Mouse (Mus musculus): ENCODE data around the gene Olfr1280. TPM values are rescaled to one million over a fixed set of nuclear protein-coding genes. Genes with fewer than 3 reads are reported as not detected.
"Not testable (repeated sequence)": the region's sequence is repeated elsewhere in the genome, so short reads cannot be mapped to it uniquely, and the experiment has no call there.

Olfr1280 gene
- polyA plus RNA-seq (2015; fragmentation: Nextera tagmentation; extraction: Ambion mirVana) = not detected in 2 replicates

GRCm38 (mm10) chr2:111313717-111314116 lies at the start of gene Olfr1280:
TSS of gene Olfr1280 (plus strand) at chr2:111314017.
- ATAC-seq (ENCODE audit: low FRiP score) = no peak
- H3K27me3 ChIP-seq = no peaks in the 10 kb centered on the region
- no peak within 1 kb of the TSS for H3K27ac ChIP-seq
- H3K36me3 ChIP-seq = no peaks in the 10 kb centered on the region
- H3K9me3 ChIP-seq = no peaks in the 10 kb centered on the region
- no peak within 1 kb of the TSS for H3K9ac ChIP-seq
- H3K4me3 ChIP-seq = no peak within 1 kb of the TSS
- no peak within 1 kb of the TSS for H3K4me2 ChIP-seq
- H3K4me1 ChIP-seq (replicated peaks) = no peaks in the 10 kb centered on the region

- Histone ChIP-seq H3K4me1 (replicated peaks) (no peaks in the 10 kb centered on the region), H3K36me3 (no peaks in the 10 kb centered on the region), H3K9ac (no peak within 1 kb of the TSS), H3K27me3 (no peaks in the 10 kb centered on the region), H3K4me3 (no peak within 1 kb of the TSS), H3K27ac (no peak within 1 kb of the TSS), H3K4me2 (no peak within 1 kb of the TSS), H3K9me3 (no peaks in the 10 kb centered on the region)
- WGBS = 88% methylated on average over 2 of the region's 2 CpGs
- no peak for ATAC-seq (ENCODE audit: low FRiP score)
These were observed 39.8 kb upstream of the Olfr1280 start, which contains the start of gene Olfr1277 for GRCm38 (mm10) chr2:111274006-111274405. TSS of gene Olfr1277 (minus strand) at chr2:111274106.

GRCm38 (mm10) chr2:111289836-111290235 lies 24.0 kb upstream of the Olfr1280 start, which contains the start of gene Olfr1278:
TSS of gene Olfr1278 (plus strand) at chr2:111290136.
- Histone ChIP-seq H3K27ac (no peak within 1 kb of the TSS), H3K4me3 (no peak within 1 kb of the TSS)

GRCm38 (mm10) chr2:111298541-111298940 lies 15.3 kb upstream of the Olfr1280 start:
- Histone ChIP-seq H3K4me2 (no peak overlapping the region), H3K9me3 (no peaks in the 10 kb centered on the region), H3K4me1 (replicated peaks) (no peaks in the 10 kb centered on the region), H3K36me3 (no peaks in the 10 kb centered on the region), H3K9ac (no peak overlapping the region), H3K27ac (no peak overlapping the region), H3K27me3 (no peaks in the 10 kb centered on the region), H3K4me3 (no peak overlapping the region)
- no peak for ATAC-seq (ENCODE audit: low FRiP score)

More at GRCm38 (mm10) chr2:111289836-111290235, 24.0 kb upstream of the Olfr1280 start, which contains the start of gene Olfr1278:
- Histone ChIP-seq H3K4me1 (replicated peaks) (no peaks in the 10 kb centered on the region), H3K4me2 (no peak within 1 kb of the TSS), H3K36me3 (no peaks in the 10 kb centered on the region), H3K9ac (no peak within 1 kb of the TSS), H3K27me3 (no peaks in the 10 kb centered on the region), H3K9me3 (no peaks in the 10 kb centered on the region)
- ATAC-seq (ENCODE audit: low FRiP score) = no peak

GRCm38 (mm10) chr2:111300374-111300773 lies 13.4 kb upstream of the Olfr1280 start, which contains the start of gene Olfr1279:
TSS of gene Olfr1279 (plus strand) at chr2:111300635.
- Histone ChIP-seq H3K4me1 (replicated peaks) (no peaks in the 10 kb centered on the region), H3K27ac (no peak within 1 kb of the TSS), H3K27me3 (no peaks in the 10 kb centered on the region), H3K36me3 (no peaks in the 10 kb centered on the region), H3K9me3 (no peaks in the 10 kb centered on the region), H3K4me2 (no peak within 1 kb of the TSS), H3K4me3 (no peak within 1 kb of the TSS), H3K9ac (no peak within 1 kb of the TSS)
- ATAC-seq (ENCODE audit: low FRiP score) = no peak

- no peaks in the 10 kb centered on the region for H3K9me3 ChIP-seq
- no peaks in the 10 kb centered on the region for H3K36me3 ChIP-seq
- H3K4me1 ChIP-seq (replicated peaks) = no peaks in the 10 kb centered on the region
- 85% methylated on average over 2 of the region's 2 CpGs for WGBS
- H3K4me2 ChIP-seq = no peak within 1 kb of the TSS
- H3K27me3 ChIP-seq = no peaks in the 10 kb centered on the region
- H3K4me3 ChIP-seq = no peak within 1 kb of the TSS
- no peak within 1 kb of the TSS for H3K9ac ChIP-seq
- ATAC-seq (ENCODE audit: low FRiP score) = no peak
- H3K27ac ChIP-seq = no peak within 1 kb of the TSS
These were observed 12.4 kb downstream of the Olfr1280 start, which contains the start of gene Olfr1281 for GRCm38 (mm10) chr2:111326220-111326619. TSS of gene Olfr1281 (plus strand) at chr2:111326520.

- not testable (repeated sequence) for H3K4me1 ChIP-seq (replicated peaks); H3K27ac ChIP-seq; H3K9me3 ChIP-seq; ATAC-seq (ENCODE audit: low FRiP score); H3K36me3 ChIP-seq; H3K27me3 ChIP-seq; H3K4me2 ChIP-seq; H3K4me3 ChIP-seq; H3K9ac ChIP-seq
- 92% methylated on average over 5 of the region's 5 CpGs for WGBS
These were observed 19.9 kb downstream of the Olfr1280 start for GRCm38 (mm10) chr2:111333721-111334120.

GRCm38 (mm10) chr2:111335976-111336375 lies 22.2 kb downstream of the Olfr1280 start, which contains the start of gene Olfr1282:
TSS of gene Olfr1282 (minus strand) at chr2:111336076.
- 75% methylated on average over 2 of the region's 2 CpGs for WGBS
- no peak for ATAC-seq (ENCODE audit: low FRiP score)

GRCm38 (mm10) chr2:111366490-111366889 lies 52.7 kb downstream of the Olfr1280 start, which contains the start of gene Olfr1283:
TSS of gene Olfr1283 (plus strand) at chr2:111366790.
- no peak within 1 kb of the TSS for H3K4me2 ChIP-seq
- H3K9me3 ChIP-seq = no peaks in the 10 kb centered on the region
- no peak within 1 kb of the TSS for H3K4me3 ChIP-seq
- WGBS = 79% methylated on average over 2 of the region's 2 CpGs
- no peak within 1 kb of the TSS for H3K9ac ChIP-seq
- no peak within 1 kb of the TSS for H3K27ac ChIP-seq
- no peaks in the 10 kb centered on the region for H3K27me3 ChIP-seq
- no peaks in the 10 kb centered on the region for H3K4me1 ChIP-seq (replicated peaks)
- ATAC-seq (ENCODE audit: low FRiP score) = no peak
- H3K36me3 ChIP-seq = no peaks in the 10 kb centered on the region

More at GRCm38 (mm10) chr2:111335976-111336375, 22.2 kb downstream of the Olfr1280 start, which contains the start of gene Olfr1282:
- H3K27ac ChIP-seq = no peak within 1 kb of the TSS
- H3K4me2 ChIP-seq = no peak within 1 kb of the TSS
- no peaks in the 10 kb centered on the region for H3K9me3 ChIP-seq
- no peaks in the 10 kb centered on the region for H3K27me3 ChIP-seq
- no peaks in the 10 kb centered on the region for H3K36me3 ChIP-seq
- no peak within 1 kb of the TSS for H3K4me3 ChIP-seq
- no peaks in the 10 kb centered on the region for H3K4me1 ChIP-seq (replicated peaks)
- H3K9ac ChIP-seq = no peak within 1 kb of the TSS

- WGBS = 89% methylated on average over 1 of the region's 1 CpGs
- no peak within 1 kb of the TSS for H3K4me2 ChIP-seq
- no peaks in the 10 kb centered on the region for H3K36me3 ChIP-seq
- H3K27ac ChIP-seq = no peak within 1 kb of the TSS
- no peaks in the 10 kb centered on the region for H3K4me1 ChIP-seq (replicated peaks)
- H3K9me3 ChIP-seq = no peaks in the 10 kb centered on the region
- H3K27me3 ChIP-seq = no peaks in the 10 kb centered on the region
- no peak within 1 kb of the TSS for H3K9ac ChIP-seq
- H3K4me3 ChIP-seq = no peak within 1 kb of the TSS
- ATAC-seq (ENCODE audit: low FRiP score) = no peak
These were observed 61.4 kb downstream of the Olfr1280 start, which contains the start of gene Olfr1284 for GRCm38 (mm10) chr2:111375222-111375621. TSS of gene Olfr1284 (plus strand) at chr2:111375522.

Other genes with a start within 250 kb of the Olfr1280 start
- not detected in 2 replicates for gene Gm13941, start 208.0 kb upstream of the Olfr1280 start, polyA plus RNA-seq (2015; fragmentation: Nextera tagmentation; extraction: Ambion mirVana)
- not detected in 2 replicates for gene Gm15130, start 161.1 kb upstream of the Olfr1280 start, polyA plus RNA-seq (2015; fragmentation: Nextera tagmentation; extraction: Ambion mirVana)
- gene 4930430A15Rik, start 84.4 kb upstream of the Olfr1280 start, polyA plus RNA-seq (2015; fragmentation: Nextera tagmentation; extraction: Ambion mirVana) = not detected in 2 replicates
- gene Olfr1275, start 78.7 kb upstream of the Olfr1280 start, polyA plus RNA-seq (2015; fragmentation: Nextera tagmentation; extraction: Ambion mirVana) = not detected in 2 replicates
- gene Olfr1276, start 59.5 kb upstream of the Olfr1280 start, polyA plus RNA-seq (2015; fragmentation: Nextera tagmentation; extraction: Ambion mirVana) = not detected in 2 replicates
- gene Olfr1277, start 39.9 kb upstream of the Olfr1280 start, polyA plus RNA-seq (2015; fragmentation: Nextera tagmentation; extraction: Ambion mirVana) = not detected in 2 replicates
- gene Olfr1278, start 23.9 kb upstream of the Olfr1280 start, polyA plus RNA-seq (2015; fragmentation: Nextera tagmentation; extraction: Ambion mirVana) = not detected in 2 replicates
- gene Olfr1279, start 13.4 kb upstream of the Olfr1280 start, polyA plus RNA-seq (2015; fragmentation: Nextera tagmentation; extraction: Ambion mirVana) = not detected in 2 replicates
- not detected in 2 replicates for gene Olfr1281, start 12.5 kb downstream of the Olfr1280 start, polyA plus RNA-seq (2015; fragmentation: Nextera tagmentation; extraction: Ambion mirVana)
- not detected in 2 replicates for gene Olfr1282, start 22.1 kb downstream of the Olfr1280 start, polyA plus RNA-seq (2015; fragmentation: Nextera tagmentation; extraction: Ambion mirVana)
- not detected in 2 replicates for gene Olfr1283, start 52.8 kb downstream of the Olfr1280 start, polyA plus RNA-seq (2015; fragmentation: Nextera tagmentation; extraction: Ambion mirVana)
- not detected in 2 replicates for gene Olfr1284, start 61.5 kb downstream of the Olfr1280 start, polyA plus RNA-seq (2015; fragmentation: Nextera tagmentation; extraction: Ambion mirVana)
- not detected in 2 replicates for gene Olfr1286, start 109.1 kb downstream of the Olfr1280 start, polyA plus RNA-seq (2015; fragmentation: Nextera tagmentation; extraction: Ambion mirVana)
- gene Olfr1287, start 135.1 kb downstream of the Olfr1280 start, polyA plus RNA-seq (2015; fragmentation: Nextera tagmentation; extraction: Ambion mirVana) = not detected in 2 replicates
- gene Olfr1288, start 160.1 kb downstream of the Olfr1280 start, polyA plus RNA-seq (2015; fragmentation: Nextera tagmentation; extraction: Ambion mirVana) = not detected in 2 replicates
- not detected in 2 replicates for gene Olfr1289, start 166.8 kb downstream of the Olfr1280 start, polyA plus RNA-seq (2015; fragmentation: Nextera tagmentation; extraction: Ambion mirVana)
- gene Olfr1290, start 179.8 kb downstream of the Olfr1280 start, polyA plus RNA-seq (2015; fragmentation: Nextera tagmentation; extraction: Ambion mirVana) = not detected in 2 replicates
- not detected in 2 replicates for gene Olfr1291-ps1, start 183.2 kb downstream of the Olfr1280 start, polyA plus RNA-seq (2015; fragmentation: Nextera tagmentation; extraction: Ambion mirVana)
- not detected in 2 replicates for gene Olfr1293-ps, start 211.2 kb downstream of the Olfr1280 start, polyA plus RNA-seq (2015; fragmentation: Nextera tagmentation; extraction: Ambion mirVana)
- gene Olfr1294, start 226.3 kb downstream of the Olfr1280 start, polyA plus RNA-seq (2015; fragmentation: Nextera tagmentation; extraction: Ambion mirVana) = not detected in 2 replicates